Mouse (Mus musculus) neutrophil, adult 5-6 weeks (primary cell): ENCODE data around the gene F9. TPM values are rescaled to one million over a fixed set of nuclear protein-coding genes. Genes with fewer than 3 reads are reported as not detected.
"Not testable (repeated sequence)": the region's sequence is repeated elsewhere in the genome, so short reads cannot be mapped to it uniquely, and the experiment has no call there.

Source experiments
- ATAC-seq: fragments of 151-379, 151-347 bp; 2 replicates; pipeline ENCODE4 v1.8.0; 2017; ENCODE audit warnings: mild to moderate bottlenecking, moderate TSS enrichment; ENCODE audit not compliant: insufficient number of reproducible peaks, poor library complexity, low FRiP score, severe bottlenecking; ENCODE audit errors: extremely low read depth
- total RNA-seq: library from RNA; stranded (forward); fragments of 200-1000 nt; gene quantifications from 2 replicates; pipeline ENCODE4 v1.2.3, GENCODE M21; 2017

The F9 gene
- total RNA-seq, result 0.70 and 0.74 TPM in 2 replicates

DNA sequence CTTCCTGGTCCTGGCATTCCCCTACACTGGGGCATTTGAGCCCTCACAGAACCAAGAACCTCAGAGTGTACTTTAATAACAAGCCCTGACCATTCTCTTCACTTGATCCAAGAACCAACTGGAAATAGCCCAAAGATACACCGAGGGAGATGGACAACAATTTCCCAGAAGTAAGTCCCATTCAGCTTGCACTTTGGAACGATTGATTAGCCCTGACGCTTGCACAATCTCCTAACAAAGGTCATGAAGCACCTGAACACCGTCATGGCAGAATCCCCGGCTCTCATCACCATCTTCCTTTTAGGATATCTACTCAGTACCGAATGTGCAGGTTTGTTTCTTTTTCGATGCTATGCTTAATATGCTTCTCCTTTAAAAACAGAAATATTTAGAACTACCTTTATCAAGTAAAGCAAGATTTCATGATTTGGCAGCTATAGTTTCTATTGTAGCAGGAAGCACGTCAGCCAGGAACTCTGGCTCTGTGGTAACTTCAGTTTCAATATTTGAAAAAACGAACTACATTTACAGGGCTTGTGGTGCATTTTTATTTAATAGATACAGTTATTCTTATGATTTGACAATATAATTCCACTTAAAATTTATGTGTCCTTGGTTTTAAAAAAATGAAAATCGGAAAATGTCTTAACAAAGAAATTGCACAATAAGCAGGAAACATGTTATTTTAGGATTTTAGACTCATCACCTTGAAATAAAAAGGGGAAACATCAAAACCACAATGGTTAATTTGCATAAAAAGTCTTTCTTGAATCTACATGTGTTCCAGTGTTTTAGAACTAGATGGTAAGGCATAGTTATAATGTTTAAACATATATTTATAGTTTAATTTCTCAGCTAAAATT is at the start of gene F9:
TSS of gene F9 (plus strand) at position 244 of the 863 bp plus-strand sequence.
- peak; percentile 39; the same call in 1 of the 2 replicates for ATAC-seq

DNA sequence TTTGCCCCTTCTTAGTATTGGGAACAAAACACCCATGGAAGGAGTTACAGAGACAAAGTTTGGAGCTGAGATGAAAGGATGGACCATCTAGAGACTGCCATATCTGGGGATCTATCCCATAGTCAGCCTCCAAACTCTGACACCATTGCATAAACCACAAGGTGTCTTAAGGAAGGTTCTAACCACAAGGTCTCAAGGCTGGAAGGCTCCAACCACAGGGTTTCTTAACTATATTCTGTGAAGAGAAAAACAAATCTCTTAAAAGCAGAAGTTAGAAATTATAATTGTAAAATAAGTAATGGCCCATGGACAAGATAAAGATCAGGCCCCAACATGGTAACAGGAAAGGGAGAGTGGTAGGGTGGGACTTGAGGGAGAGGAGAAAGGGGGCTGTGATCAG is 29.5 kb upstream of the F9 start:
- ATAC-seq, result not testable (repeated sequence)

DNA sequence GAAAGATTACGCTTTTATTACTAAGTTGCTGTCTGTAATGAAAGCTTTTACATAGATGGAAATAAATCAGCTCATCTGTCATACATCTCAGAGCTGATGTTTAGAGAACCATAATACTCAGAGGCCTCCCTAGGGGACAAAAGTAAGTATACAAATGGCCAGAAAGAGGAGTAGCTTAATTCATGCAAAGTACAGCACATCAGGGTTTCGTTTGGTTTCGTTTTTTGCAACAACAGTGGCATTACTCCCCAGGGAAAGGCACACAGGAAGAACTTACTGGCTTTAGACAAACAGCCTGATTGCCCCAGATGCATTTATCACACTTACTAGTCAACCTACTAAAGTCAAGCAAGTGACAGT is 800 bp downstream of the F9 start:
- peak; percentile 87 for ATAC-seq

DNA sequence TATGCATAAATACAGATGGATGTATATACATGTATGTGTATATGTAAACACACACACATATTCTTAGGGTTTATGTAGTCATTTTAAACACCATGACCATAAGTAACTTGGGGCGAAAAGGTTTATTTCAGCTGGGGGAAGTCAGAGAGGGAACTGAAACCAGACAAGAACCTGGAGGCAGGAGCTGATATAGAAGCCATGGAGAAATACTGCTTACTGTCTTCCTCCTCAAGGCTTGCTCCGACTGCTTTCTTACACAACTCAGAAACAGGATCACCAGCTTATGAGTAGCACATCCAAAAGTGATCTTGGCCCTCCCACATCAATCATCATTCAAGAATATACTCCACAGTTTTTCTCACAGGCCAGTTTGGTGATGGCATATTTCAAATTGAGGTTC is 2.2 kb downstream of the F9 start:
- peak; percentile 65; the same call in 1 of the 2 replicates for ATAC-seq

DNA sequence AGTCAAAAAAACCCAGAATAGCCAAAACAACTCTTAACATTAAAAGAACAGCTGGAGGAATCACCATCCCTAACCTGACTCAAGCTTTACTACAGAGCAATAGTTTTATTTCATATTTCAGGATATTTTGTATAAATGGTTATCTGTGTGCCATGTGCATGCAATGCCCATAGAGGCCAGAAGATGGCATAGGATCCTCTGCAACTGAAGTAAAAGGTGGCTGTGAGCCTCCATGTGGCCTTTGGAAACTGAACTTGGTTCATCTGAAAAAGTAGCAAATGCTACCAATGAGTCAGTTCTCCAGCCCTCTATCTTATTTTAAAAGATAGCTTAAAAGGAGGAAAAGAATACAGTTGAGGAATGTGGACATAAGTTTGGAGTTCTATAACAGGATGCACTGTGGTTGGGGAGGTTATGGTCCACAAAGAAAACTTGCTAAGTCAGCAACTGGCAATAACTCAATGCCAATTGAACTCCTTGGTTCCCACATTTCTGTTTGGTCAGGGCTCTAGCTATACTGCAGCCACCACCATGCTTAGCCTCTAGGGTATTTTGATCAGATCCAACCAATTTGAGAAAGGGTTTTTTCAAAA is 13.9 kb downstream of the F9 start:
- peak; percentile 75; the same call in 1 of the 2 replicates for ATAC-seq

DNA sequence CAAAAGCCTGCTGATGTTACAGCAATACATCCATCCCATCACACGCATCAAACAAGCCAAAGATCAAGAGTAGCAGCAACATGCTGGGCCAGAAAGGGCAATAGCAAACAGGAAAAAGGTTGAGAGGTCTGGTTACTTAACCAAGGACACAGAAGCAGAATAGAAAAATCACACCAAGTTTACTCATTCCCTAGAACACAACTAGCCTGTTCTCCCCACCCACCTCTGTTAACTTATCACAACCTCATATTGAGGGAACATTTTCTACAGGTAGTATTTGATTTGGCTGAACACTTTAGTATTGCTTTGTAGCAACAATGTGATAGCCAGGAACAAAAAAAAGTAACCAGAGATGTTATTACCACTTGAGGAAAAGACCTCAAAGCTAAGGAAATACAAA is 15.3 kb downstream of the F9 start:
- no peak for ATAC-seq

DNA sequence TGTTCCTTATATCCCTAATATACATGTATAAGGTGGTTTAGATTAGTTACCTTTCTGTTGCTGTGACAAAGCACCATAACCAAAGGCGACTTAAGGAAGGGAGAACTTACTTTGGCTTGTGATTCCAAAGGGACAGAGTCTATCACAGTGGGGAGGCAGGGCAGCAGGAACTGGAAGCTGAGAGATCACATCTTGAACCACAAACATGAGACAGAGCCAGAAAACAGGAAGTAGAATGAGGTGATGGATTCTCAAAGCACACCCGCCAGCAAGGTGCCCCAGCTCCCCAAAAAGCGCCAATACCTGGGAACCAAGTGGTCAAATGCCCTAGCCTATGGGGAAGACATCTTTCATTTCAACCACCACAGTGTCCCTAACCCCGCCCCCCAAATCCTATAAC is 21.7 kb downstream of the F9 start:
- ATAC-seq, result no peak

DNA sequence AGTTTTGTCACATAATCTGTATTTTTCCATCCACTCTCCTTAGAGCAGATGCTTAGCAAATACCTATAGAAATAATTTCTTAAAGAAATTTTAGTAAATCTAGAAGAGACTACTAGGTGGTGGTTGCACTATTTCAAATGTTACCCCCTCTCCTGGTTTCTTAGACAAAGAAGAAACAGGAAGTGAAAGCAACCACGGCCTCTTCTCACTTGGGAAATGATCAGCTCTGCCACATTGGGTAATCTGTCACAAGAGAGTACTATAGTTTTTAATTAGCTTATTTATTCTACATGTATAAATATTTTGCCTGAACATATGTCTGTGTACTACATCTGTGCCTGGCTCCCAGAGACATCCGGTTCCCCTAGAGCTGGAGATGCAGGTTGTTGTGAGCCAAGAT is 22.3 kb downstream of the F9 start:
- peak; percentile 39; the same call in 1 of the 2 replicates for ATAC-seq

DNA sequence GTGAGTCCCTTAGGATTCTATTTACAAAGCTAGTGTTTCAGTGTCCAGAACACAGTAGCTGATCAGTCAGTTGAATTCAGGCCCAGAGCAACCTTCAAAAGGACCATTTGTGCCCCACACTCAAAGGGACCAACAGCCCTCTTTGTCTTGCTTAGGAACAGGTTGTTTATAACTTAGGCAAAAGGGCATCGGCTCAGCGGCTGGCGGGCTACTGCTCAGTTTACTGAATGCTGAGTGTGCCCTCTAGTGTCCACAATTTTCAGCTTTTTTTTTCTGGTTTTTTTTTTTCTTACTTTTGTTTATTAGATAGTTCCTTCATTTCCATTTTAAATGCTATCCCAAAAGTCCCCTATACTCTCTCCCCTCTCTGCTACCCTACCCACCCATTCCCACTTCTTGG is 27.4 kb downstream of the F9 start:
- peak; percentile 58; the same call in 1 of the 2 replicates for ATAC-seq

DNA sequence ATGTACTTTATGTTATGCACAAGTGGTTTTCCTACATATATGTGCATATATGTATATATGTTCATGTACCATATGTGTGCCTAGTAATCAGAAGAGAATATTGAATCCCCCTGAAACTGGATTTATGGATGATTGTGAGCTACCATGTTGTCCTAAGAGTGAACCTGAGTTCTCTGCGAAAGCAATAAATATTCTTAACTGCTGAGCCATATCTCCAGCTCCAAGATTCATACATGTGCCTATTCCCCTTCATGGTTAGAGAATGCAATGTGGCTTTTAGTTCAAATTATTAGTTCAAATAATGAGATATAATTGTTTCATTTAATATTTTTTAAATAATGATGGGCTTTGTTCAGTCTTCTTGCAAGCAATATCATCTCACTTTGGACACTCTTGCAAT is 55.5 kb downstream of the F9 start:
- no peak for ATAC-seq

DNA sequence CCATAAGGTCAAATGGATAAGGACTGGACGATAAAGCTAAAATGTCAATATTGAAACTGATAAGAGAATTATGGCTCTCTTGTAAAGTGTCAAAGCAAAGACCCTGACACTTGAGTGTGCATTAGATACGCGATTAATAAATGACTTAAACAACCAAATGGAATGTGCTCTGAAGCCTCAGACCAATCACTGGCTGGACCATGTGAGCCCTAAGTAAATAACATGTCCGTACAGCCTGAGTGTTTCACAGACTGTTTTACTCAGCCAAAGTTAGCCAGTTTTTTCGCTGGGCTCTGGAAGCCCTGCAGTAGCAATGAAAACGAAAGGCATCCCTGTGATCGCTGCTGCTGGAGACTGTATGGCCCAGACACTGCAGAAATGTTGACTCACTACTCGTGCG is 55.9 kb downstream of the F9 start:
- ATAC-seq, result no peak

DNA sequence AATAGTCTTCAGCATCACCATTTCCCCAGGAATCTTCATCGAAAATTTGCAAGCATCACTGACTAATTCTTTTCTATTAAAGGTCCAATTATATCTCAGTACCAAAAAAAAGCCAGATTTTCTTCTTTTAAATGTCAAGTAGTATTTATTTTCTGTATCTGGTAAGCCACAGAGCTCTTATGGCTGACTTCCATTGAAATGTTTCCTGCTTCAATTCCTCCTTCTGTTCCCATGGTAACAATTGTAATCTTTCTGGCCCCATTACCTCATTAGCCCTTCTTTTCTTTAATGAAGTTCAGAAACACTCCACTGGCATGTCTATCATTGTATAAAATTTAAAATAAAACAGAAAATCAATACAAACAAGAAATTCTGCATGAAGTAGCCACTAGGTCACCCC is 76.1 kb downstream of the F9 start:
- no peak for ATAC-seq

Other genes starting within 250 kb of the F9 start
- not detected in 2 replicates for gene Mcf2, start 179.6 kb downstream of the F9 start, total RNA-seq